Mouse (Mus musculus): ENCODE data around the gene Strada. TPM values are rescaled to one million over a fixed set of nuclear protein-coding genes. Genes with fewer than 3 reads are reported as not detected.

Strada gene
- polyA plus RNA-seq, 1 experiment from 2014 or later: 27.4 TPM

- Histone ChIP-seq H3K4me2 (replicated peaks) (no peak overlapping the region), H3K27me3 (ENCODE audit: control insufficient read depth, insufficient read depth, low read length) (no peaks in the 10 kb centered on the region), H3K9me3 (ENCODE audit: control insufficient read depth, low read length) (no peaks in the 10 kb centered on the region), H3K9ac (no peak overlapping the region), H3K36me3 (replicated peaks; ENCODE audit: control insufficient read depth, insufficient read depth) (peaks cover 20% of the 10 kb centered on the region), H3K4me1 (replicated peaks; ENCODE audit: control insufficient read depth, insufficient read depth, low read length) (no peaks in the 10 kb centered on the region), H3K27ac (no peak overlapping the region), H3K4me3 (replicated peaks; ENCODE audit: low read length) (no peak overlapping the region)
- DNase-seq (ENCODE audit: low spot score) (no peak), ATAC-seq (ENCODE audit: low FRiP score) (no peak)
- 91% methylated on average over 5 of the region's 5 CpGs for WGBS
These were observed 27.6 kb downstream of the Strada start for GRCm38 (mm10) chr11:106174372-106174771.

GRCm38 (mm10) chr11:106173228-106173627 is 28.7 kb downstream of the Strada start:
- H3K36me3 ChIP-seq (replicated peaks; ENCODE audit: control insufficient read depth, insufficient read depth): peaks cover 30% of the 10 kb centered on the region
- no peak for ATAC-seq (ENCODE audit: low FRiP score)
- no peak overlapping the region for H3K9ac ChIP-seq
- H3K4me1 ChIP-seq (replicated peaks; ENCODE audit: control insufficient read depth, insufficient read depth, low read length): no peaks in the 10 kb centered on the region
- WGBS: 98% methylated on average over 2 of the region's 2 CpGs
- no peaks in the 10 kb centered on the region for H3K27me3 ChIP-seq (ENCODE audit: control insufficient read depth, insufficient read depth, low read length)
- no peak for DNase-seq (ENCODE audit: low spot score)
- H3K9me3 ChIP-seq (ENCODE audit: control insufficient read depth, low read length): no peaks in the 10 kb centered on the region
- H3K27ac ChIP-seq: no peak overlapping the region
- H3K4me3 ChIP-seq (replicated peaks; ENCODE audit: low read length): no peak overlapping the region
- H3K4me2 ChIP-seq (replicated peaks): no peak overlapping the region

- H3K9me3 ChIP-seq (ENCODE audit: control insufficient read depth, low read length): no peaks in the 10 kb centered on the region
- 78% methylated on average over 7 of the region's 7 CpGs for WGBS
- DNase-seq (ENCODE audit: low spot score): no peak
- peaks cover 54% of the 10 kb centered on the region for H3K36me3 ChIP-seq (replicated peaks; ENCODE audit: control insufficient read depth, insufficient read depth)
- H3K4me3 ChIP-seq (replicated peaks; ENCODE audit: low read length): no peak overlapping the region
- no peaks in the 10 kb centered on the region for H3K27me3 ChIP-seq (ENCODE audit: control insufficient read depth, insufficient read depth, low read length)
- no peak overlapping the region for H3K27ac ChIP-seq
- no peak overlapping the region for H3K4me2 ChIP-seq (replicated peaks)
- no peaks in the 10 kb centered on the region for H3K4me1 ChIP-seq (replicated peaks; ENCODE audit: control insufficient read depth, insufficient read depth, low read length)
- ATAC-seq (ENCODE audit: low FRiP score): no peak
- no peak overlapping the region for H3K9ac ChIP-seq
These were observed 31.2 kb downstream of the Strada start for GRCm38 (mm10) chr11:106170807-106171206.

- no peak for DNase-seq (ENCODE audit: low spot score)
- no peak overlapping the region for H3K4me2 ChIP-seq (replicated peaks)
- no peak overlapping the region for H3K27ac ChIP-seq
- 86% methylated on average over 5 of the region's 5 CpGs for WGBS
- no peaks in the 10 kb centered on the region for H3K9me3 ChIP-seq (ENCODE audit: control insufficient read depth, low read length)
- no peaks in the 10 kb centered on the region for H3K4me1 ChIP-seq (replicated peaks; ENCODE audit: control insufficient read depth, insufficient read depth, low read length)
- no peak overlapping the region for H3K9ac ChIP-seq
- ATAC-seq (ENCODE audit: low FRiP score): no peak
- no peaks in the 10 kb centered on the region for H3K27me3 ChIP-seq (ENCODE audit: control insufficient read depth, insufficient read depth, low read length)
- no peak overlapping the region for H3K4me3 ChIP-seq (replicated peaks; ENCODE audit: low read length)
- H3K36me3 ChIP-seq (replicated peaks; ENCODE audit: control insufficient read depth, insufficient read depth): peaks cover 72% of the 10 kb centered on the region
These were observed 34.5 kb downstream of the Strada start for GRCm38 (mm10) chr11:106167435-106167834.

- H3K36me3 ChIP-seq (replicated peaks; ENCODE audit: control insufficient read depth, insufficient read depth): peaks cover 62% of the 10 kb centered on the region
- peaks cover 11% of the 10 kb centered on the region for H3K4me1 ChIP-seq (replicated peaks; ENCODE audit: control insufficient read depth, insufficient read depth, low read length)
- no peaks in the 10 kb centered on the region for H3K27me3 ChIP-seq (ENCODE audit: control insufficient read depth, insufficient read depth, low read length)
- H3K9ac ChIP-seq: no peak overlapping the region
- H3K27ac ChIP-seq: no peak overlapping the region
- H3K4me2 ChIP-seq (replicated peaks): no peak overlapping the region
- no peak overlapping the region for H3K4me3 ChIP-seq (replicated peaks; ENCODE audit: low read length)
- 94% methylated on average over 16 of the region's 16 CpGs for WGBS
- ATAC-seq (ENCODE audit: low FRiP score) (no peak), DNase-seq (ENCODE audit: low spot score) (no peak)
- H3K9me3 ChIP-seq (ENCODE audit: control insufficient read depth, low read length): no peaks in the 10 kb centered on the region
These were observed 37.3 kb downstream of the Strada start for GRCm38 (mm10) chr11:106164601-106165180.

- Histone ChIP-seq H3K4me2 (replicated peaks) (no peak overlapping the region), H3K27me3 (ENCODE audit: control insufficient read depth, insufficient read depth, low read length) (no peaks in the 10 kb centered on the region), H3K4me3 (replicated peaks; ENCODE audit: low read length) (no peak overlapping the region), H3K9ac (no peak overlapping the region), H3K9me3 (ENCODE audit: control insufficient read depth, low read length) (no peaks in the 10 kb centered on the region), H3K4me1 (replicated peaks; ENCODE audit: control insufficient read depth, insufficient read depth, low read length) (peaks cover 21% of the 10 kb centered on the region), H3K36me3 (replicated peaks; ENCODE audit: control insufficient read depth, insufficient read depth) (peaks cover 52% of the 10 kb centered on the region), H3K27ac (no peak overlapping the region)
- DNase-seq (ENCODE audit: low spot score) (no peak), ATAC-seq (ENCODE audit: low FRiP score) (no peak)
- WGBS: 82% methylated on average over 4 of the region's 4 CpGs
These were observed 38.4 kb downstream of the Strada start for GRCm38 (mm10) chr11:106163546-106163945.

GRCm38 (mm10) chr11:106162237-106162636 is 39.7 kb downstream of the Strada start:
- Histone ChIP-seq H3K36me3 (replicated peaks; ENCODE audit: control insufficient read depth, insufficient read depth) (peaks cover 52% of the 10 kb centered on the region), H3K4me1 (replicated peaks; ENCODE audit: control insufficient read depth, insufficient read depth, low read length) (peaks cover 27% of the 10 kb centered on the region), H3K4me2 (replicated peaks) (no peak overlapping the region), H3K9me3 (ENCODE audit: control insufficient read depth, low read length) (no peaks in the 10 kb centered on the region), H3K27me3 (ENCODE audit: control insufficient read depth, insufficient read depth, low read length) (no peaks in the 10 kb centered on the region), H3K27ac (0 out of 2 replicates have a peak overlapping the region, but pooled peaks have one; percentile 96), H3K4me3 (replicated peaks; ENCODE audit: low read length) (no peak overlapping the region), H3K9ac (no peak overlapping the region)
- DNase-seq (ENCODE audit: low spot score) (no peak), ATAC-seq (ENCODE audit: low FRiP score) (no peak)
- WGBS: 88% methylated on average over 2 of the region's 2 CpGs

GRCm38 (mm10) chr11:106160841-106161721 is 40.9 kb downstream of the Strada start, which contains the start of the genes Gm10840 and Limd2:
TSS of gene Gm10840 (plus strand) at chr11:106160850.
TSS of gene Limd2 (minus strand) at chr11:106160860.
- Histone ChIP-seq H3K36me3 (replicated peaks; ENCODE audit: control insufficient read depth, insufficient read depth) (peaks cover 52% of the 10 kb centered on the region), H3K4me3 (replicated peaks; ENCODE audit: low read length) (peak within 1 kb of the TSS; percentile 79), H3K27me3 (ENCODE audit: control insufficient read depth, insufficient read depth, low read length) (no peaks in the 10 kb centered on the region), H3K27ac (peak within 1 kb of the TSS; percentile 96), H3K4me1 (replicated peaks; ENCODE audit: control insufficient read depth, insufficient read depth, low read length) (peaks cover 27% of the 10 kb centered on the region), H3K4me2 (replicated peaks) (peak within 1 kb of the TSS; percentile 96), H3K9ac (peak within 1 kb of the TSS; percentile 93), H3K9me3 (ENCODE audit: control insufficient read depth, low read length) (no peaks in the 10 kb centered on the region)
- DNase-seq (ENCODE audit: low spot score) (peak; percentile 57), ATAC-seq (ENCODE audit: low FRiP score) (peak; percentile 4; the same call in 1 of the 2 replicates)
- WGBS: 23% methylated on average over 22 of the region's 22 CpGs
